Comparison of ENCODE assay signal across 8 mouse cellular contexts in genomic region chr1:143813676-143814360, GRCm38 (mm10). TPM values are rescaled to one million over a fixed set of nuclear protein-coding genes. Genes with fewer than 3 reads are reported as not detected.
A peak's percentile ranks its signal among the peaks of the same experiment; 100 is the strongest.
DNase-seq lines count a peak whose midpoint lies in the region; ATAC-seq and TF ChIP-seq lines count a peak whose summit lies in the region.

No protein-coding gene starts in this region.

- no peak overlapping the region for H3K4me2 ChIP-seq in hindbrain, postnatal 0 days (ENCODE audit: low read depth, low read length)

- TF ChIP-seq CTCF in cortical plate, adult 2 months (IDR thresholded peaks at IDR 0.05; ENCODE audit: extremely low read depth, insufficient read depth, low read length) = peak; percentile 67
- peak; percentile 84 for TF ChIP-seq CTCF in hindbrain, postnatal 0 days (IDR thresholded peaks at IDR 0.05; ENCODE audit: low read depth)

- H3K36me3 ChIP-seq in hindbrain, postnatal 0 days (ENCODE audit: insufficient read depth, low read length) = no peaks in the 10 kb centered on the region

- no peak for TF ChIP-seq POLR2A in cortical plate, adult 2 months (IDR thresholded peaks at IDR 0.05; ENCODE audit: extremely low read depth, insufficient read depth, low read length)

- ATAC-seq in activated CD4-positive, CD25-positive, alpha-beta regulatory T cell, adult 4 months = peak; percentile 91
- ATAC-seq in hindbrain, postnatal 0 days = peak; percentile 89
- peak; percentile 97 for ATAC-seq in megakaryocyte, adult 5-6 weeks (ENCODE audit: poor library complexity, severe bottlenecking)

- DNase-seq in gastrocnemius, adult 8-10 months (ENCODE audit: low spot score in 2 of 2) = peak; percentile 57 to 58
- DNase-seq in hindbrain, postnatal 0 days (ENCODE audit: low spot score) = peak; percentile 80
- peak; percentile 69 to 86 for DNase-seq in left cerebral cortex, adult 18-20 months (ENCODE audit: low spot score in 2 of 2)
- DNase-seq in right cerebral cortex, postnatal 10 days (ENCODE audit: low spot score in 2 of 2) = peak; percentile 60 to 83
- DNase-seq in urinary bladder, postnatal 14 days (ENCODE audit: low spot score) = peak; percentile 79

- H3K27me3 ChIP-seq in hindbrain, postnatal 0 days (ENCODE audit: insufficient read depth, low read length) = no peaks in the 10 kb centered on the region

- H3K27ac ChIP-seq in cortical plate, adult 2 months (ENCODE audit: insufficient read depth, low read length) = no peak overlapping the region
- H3K27ac ChIP-seq in hindbrain, postnatal 0 days = no peak overlapping the region

- no peaks in the 10 kb centered on the region for H3K4me1 ChIP-seq in cortical plate, adult 2 months (ENCODE audit: control insufficient read depth, insufficient read depth, low read length)
- H3K4me1 ChIP-seq in hindbrain, postnatal 0 days (ENCODE audit: insufficient read depth, low read length) = no peaks in the 10 kb centered on the region

- 41% methylated on average over 7 of the region's 7 CpGs for WGBS in hindbrain, postnatal 0 days

- no peaks in the 10 kb centered on the region for H3K9me3 ChIP-seq in hindbrain, postnatal 0 days (ENCODE audit: low read length)

- H3K4me3 ChIP-seq in cortical plate, adult 2 months (ENCODE audit: insufficient read depth, low read length) = no peak overlapping the region
- H3K4me3 ChIP-seq in hindbrain, postnatal 0 days (ENCODE audit: low read length) = no peak overlapping the region

- no peak overlapping the region for H3K9ac ChIP-seq in hindbrain, postnatal 0 days (replicated peaks; ENCODE audit: low read length)

RNA-seq across cellular contexts. Expression of gene Uchl5, which starts 36.7 kb away (rescaled TPM):
- polyA plus RNA-seq in activated CD4-positive, CD25-positive, alpha-beta regulatory T cell, adult 4 months (2017; shearing (Covaris generic)) = 10 to 100 TPM; 63.2 to 68.9 TPM
- 32.0 and 33.6 TPM in 2 replicates for polyA plus RNA-seq in cortical plate, adult 2 months (2012; rRNA removed)
- total RNA-seq in gastrocnemius, adult 8-10 months (2022) = 10 to 100 TPM; 19.7 to 25.1 (median 22.2) TPM
- 4.4 and 7.2 TPM in 2 replicates for total RNA-seq in hindbrain, postnatal 0 days (2014; rRNA removed)
- 65.1 and 65.5 TPM in 2 replicates for polyA plus RNA-seq in hindbrain, postnatal 0 days (2015; fragmentation: Nextera tagmentation; extraction: Ambion mirVana)
- total RNA-seq in left cerebral cortex, adult 18-20 months (2021) = 10 to 100 TPM; 40.7 to 43.4 TPM
- total RNA-seq in megakaryocyte, adult 5-6 weeks (2015) = 80.2 and 96.0 TPM in 2 replicates
- 79.4 and 89.2 TPM in 2 replicates for total RNA-seq in megakaryocyte, adult 5-6 weeks (2017)

RNA-seq across cellular contexts. Expression of gene Trove2, which starts 37.0 kb away (rescaled TPM):
- polyA plus RNA-seq in activated CD4-positive, CD25-positive, alpha-beta regulatory T cell, adult 4 months (2017; shearing (Covaris generic)) = 1 to 10 TPM; 3.9 to 4.3 TPM
- polyA plus RNA-seq in cortical plate, adult 2 months (2012; rRNA removed) = 13.0 and 13.5 TPM in 2 replicates
- total RNA-seq in gastrocnemius, adult 8-10 months (2022) = 1 to 10 TPM; 2.8 to 3.6 (median 3.2) TPM
- 28.6 and 29.1 TPM in 2 replicates for total RNA-seq in hindbrain, postnatal 0 days (2014; rRNA removed)
- polyA plus RNA-seq in hindbrain, postnatal 0 days (2015; fragmentation: Nextera tagmentation; extraction: Ambion mirVana) = 24.2 and 24.6 TPM in 2 replicates
- 10 to 100 TPM; 30.6 to 32.0 TPM for total RNA-seq in left cerebral cortex, adult 18-20 months (2021)
- total RNA-seq in megakaryocyte, adult 5-6 weeks (2015) = 1.0 and 1.6 TPM in 2 replicates
- 1.8 and 2.4 TPM in 2 replicates for total RNA-seq in megakaryocyte, adult 5-6 weeks (2017)
